Mouse (Mus musculus) heart, postnatal 25 days (tissue): ENCODE data around the gene Robo1. TPM values are rescaled to one million over a fixed set of nuclear protein-coding genes. Genes with fewer than 3 reads are reported as not detected.

Experiments
- DNase-seq: peaks from one replicate; pipeline ENCODE4 v3.0.0; 2022; ENCODE audit warnings: low spot score
- intact Hi-C: fragments of 180-260 bp; cut with DNase I; formaldehyde crosslinking; loops from one replicate; pipeline ENCODE4 v1.15.1; 2025
- total RNA-seq, 2 experiments: library from RNA; stranded (reverse); gene quantifications; 2 replicates each; pipeline ENCODE4 v1.2.3; 2021

Gene Robo1
- total RNA-seq, 2 experiments from 2014 or later: 1.3 to 2.2 TPM

DNA sequence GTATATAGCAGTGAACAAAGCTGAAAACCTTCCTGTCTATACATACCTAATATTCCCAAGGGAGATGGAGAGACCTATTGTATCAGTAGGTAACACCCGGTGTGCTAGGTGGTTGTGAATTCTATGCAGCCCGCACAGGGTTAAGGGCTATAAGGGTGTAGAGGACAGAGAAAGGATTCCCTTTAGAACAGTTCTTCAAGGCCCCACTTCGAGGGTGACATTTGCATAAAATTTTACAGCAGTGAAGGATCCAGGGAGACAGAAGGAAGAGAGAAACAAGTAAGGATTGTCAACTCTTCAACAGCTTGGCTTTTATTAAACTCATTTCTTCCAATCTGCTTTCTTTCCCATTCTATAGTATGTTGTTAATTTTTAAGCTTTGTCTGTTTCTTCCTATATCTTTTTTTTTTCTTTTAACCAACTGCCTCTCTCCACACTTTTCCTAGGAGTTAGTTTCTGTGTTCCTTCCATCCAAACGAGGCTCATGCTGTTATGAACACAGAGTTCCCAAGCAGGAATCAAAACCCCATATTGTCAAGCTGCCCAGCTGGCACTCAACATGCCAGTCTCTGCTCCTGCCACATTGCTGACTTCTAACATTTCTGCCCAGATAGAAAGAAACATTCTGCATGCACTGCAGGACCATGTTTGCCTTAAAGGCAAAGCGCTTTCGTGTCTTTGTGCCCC, 486.7 kb downstream of the Robo1 start:
- intact Hi-C loops: no loop called here
- DNase-seq: no peak

DNA sequence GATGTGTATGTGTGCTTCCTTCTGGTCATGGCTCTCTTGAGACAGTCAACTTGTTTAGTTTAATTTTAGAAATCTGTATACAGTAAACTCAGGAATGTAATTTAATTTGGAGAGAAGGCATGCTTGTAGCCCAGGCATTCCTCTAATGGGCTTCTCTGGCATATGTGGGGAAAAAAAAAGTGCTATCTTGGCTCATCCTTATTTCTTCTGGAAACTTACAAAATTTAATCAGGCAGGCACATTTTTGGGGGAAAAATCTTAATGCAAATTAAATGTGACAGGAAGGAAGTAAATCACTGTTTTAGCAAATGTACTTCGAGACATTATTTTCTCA, 487.2 kb downstream of the Robo1 start:
- no peak for DNase-seq
- intact Hi-C loops: no loop called here

DNA sequence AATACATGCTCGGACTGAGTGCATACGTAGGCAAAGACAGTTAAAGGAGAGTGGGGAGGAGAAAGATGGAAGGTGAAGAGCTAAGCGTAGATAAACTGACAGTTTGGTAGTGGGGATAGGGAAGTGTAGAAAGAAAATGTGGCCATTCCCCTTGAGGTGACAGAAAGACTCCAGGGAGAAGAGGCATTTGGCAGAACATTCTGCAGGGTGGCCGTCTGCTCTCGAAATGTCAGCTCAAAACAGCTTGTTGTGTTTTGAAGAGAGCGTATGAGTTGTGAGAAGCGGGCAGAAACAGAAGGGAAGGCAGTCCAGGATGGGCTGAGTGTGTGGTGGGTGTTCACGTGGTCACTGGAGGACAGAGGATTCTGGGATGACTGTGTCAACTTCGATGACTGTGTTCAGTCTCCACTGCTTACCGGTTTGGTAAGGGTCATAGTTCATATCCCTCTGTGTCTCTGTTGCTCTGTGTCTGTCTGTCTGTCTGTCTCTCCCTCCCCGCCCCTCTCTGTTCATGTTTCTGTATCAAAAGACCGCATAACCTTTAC, 490.4 kb downstream of the Robo1 start:
- DNase-seq: no peak
- intact Hi-C loops: no loop called here

DNA sequence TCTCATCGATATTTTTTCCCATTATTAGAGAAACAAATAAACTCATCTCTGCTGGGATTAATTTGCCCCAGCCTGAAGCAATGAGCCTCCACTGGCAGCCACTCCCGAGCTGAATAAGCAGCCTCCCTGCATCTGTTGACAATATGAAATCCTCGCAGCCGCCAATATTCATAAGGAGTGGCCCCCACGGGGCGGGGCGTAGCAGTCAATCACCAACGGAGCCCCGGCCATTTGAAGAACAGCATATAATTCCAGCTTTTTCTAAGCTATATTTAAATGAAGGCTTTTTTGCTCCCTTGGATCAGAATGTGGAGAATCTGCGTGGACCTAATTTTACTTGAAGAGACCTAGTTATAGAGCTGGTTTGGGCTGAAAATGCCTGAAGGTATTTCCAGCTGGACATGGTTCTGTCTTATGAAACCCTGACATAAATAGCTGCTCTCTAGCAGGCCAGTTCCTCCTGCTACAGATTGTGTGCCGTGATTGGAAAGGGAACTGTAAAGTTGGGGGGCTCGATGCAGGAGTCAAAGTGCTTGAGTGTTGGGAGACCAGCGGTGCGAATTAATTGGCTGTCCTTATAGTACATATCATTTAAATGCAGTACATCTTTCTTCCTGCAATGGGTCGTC, 492.1 kb downstream of the Robo1 start:
- intact Hi-C loops: no loop called here
- no peak for DNase-seq

DNA sequence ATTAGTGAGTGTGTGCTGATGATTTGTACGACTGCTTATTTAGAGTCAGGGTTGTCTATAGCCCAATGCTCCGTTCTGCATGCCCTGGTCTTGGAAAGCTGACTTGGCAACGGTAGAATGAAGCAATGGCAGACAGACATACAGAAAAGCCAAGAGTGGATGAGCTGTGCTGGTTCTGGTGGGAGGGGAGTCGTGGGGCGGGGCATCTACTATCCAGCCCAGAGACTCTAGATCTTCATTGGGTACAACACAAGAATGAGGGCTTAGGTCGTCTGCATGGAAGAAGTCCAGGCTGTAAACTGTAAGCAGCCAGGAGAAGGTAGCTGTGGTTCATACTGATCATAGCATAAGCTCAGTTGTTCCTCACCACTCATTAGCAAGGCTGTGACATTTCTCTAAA, 492.7 kb downstream of the Robo1 start:
- intact Hi-C loops: no loop called here
- DNase-seq: no peak

DNA sequence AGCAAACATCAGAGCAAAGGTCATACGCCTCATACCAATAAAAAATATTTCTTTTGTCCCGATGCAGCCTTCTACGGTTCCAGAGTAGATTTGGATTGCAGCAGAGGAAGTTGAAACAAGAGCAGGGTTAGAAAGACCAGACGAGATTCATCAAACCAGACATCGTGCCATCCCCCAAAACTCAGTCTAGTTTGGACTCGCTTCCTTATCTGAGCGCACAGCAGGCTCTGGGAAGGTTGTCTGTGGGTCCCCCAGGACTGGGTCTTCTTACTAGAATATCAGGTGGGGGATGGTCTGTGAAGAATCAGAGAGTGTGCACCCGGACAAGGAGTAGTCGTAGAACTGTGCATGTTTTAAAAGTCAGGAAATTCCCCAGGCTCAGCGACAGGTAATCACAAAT, 500.2 kb downstream of the Robo1 start:
- intact Hi-C loops: no loop called here
- DNase-seq: no peak

DNA sequence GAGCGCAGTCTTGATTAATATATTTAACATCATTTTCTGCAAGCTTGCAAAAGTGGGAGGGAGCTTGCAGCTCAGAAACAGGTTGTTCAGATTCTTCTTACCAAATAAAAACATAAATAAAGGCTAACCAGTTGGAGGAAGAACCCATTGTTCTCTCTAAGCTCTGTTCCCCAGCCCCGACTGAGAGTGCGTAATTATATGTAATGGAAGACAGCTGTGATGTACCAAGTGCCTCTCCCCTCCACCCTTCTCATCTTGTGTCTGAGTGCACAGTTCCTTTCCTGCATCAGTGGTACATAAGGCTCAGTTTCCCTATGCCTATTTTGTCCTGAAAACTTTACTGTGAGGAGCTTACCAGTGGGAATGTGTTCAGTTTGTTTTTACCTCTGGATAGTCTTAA, 502.8 kb downstream of the Robo1 start:
- intact Hi-C loops: loop anchor here (10.0 kb wide), 1 partner anchor 114 kb away; no protein-coding TSS in a partner anchor
- no peak for DNase-seq

DNA sequence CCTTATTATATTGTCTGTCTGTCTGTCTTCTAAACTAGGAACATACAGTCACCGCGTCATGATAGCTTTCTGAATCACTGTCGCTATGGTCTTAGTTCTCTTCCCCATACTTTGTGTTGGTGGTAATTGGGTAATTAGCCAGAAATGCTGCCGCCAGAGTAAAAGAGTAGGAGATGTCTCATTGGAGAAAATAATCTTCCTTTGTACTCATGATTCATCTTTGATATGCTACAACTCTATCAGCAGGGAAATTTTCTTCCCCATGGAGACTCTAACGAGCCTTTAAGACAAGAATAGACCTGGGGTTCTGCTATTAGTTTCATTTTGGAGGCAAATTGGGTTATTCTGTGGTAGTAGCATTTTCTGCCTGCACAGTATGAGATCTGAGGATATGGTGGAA, 503.4 kb downstream of the Robo1 start:
- DNase-seq: no peak
- intact Hi-C loops: loop anchor here (10.0 kb wide), 1 partner anchor 113 kb away; no protein-coding TSS in a partner anchor

DNA sequence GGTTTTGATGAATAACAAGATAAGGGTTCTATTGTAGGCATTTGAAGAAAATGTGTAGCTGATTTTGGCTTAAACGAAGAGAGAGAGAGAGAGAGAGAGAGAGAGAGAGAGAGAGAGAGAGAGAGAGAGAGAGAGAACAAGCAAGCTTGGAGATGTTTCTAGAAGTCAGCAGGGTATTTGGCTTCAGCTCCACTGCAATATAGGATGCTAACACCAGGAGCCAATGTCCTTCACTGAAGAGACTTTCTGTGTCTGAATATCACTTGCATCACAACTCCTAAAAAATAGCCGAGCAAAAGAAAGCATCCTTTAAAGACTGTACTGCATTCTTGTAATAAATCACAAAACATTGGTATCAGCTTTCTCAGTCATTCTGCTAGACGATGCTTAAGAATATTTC, 503.8 kb downstream of the Robo1 start:
- no peak for DNase-seq
- intact Hi-C loops: loop anchor here (10.0 kb wide), 1 partner anchor 113 kb away; no protein-coding TSS in a partner anchor

DNA sequence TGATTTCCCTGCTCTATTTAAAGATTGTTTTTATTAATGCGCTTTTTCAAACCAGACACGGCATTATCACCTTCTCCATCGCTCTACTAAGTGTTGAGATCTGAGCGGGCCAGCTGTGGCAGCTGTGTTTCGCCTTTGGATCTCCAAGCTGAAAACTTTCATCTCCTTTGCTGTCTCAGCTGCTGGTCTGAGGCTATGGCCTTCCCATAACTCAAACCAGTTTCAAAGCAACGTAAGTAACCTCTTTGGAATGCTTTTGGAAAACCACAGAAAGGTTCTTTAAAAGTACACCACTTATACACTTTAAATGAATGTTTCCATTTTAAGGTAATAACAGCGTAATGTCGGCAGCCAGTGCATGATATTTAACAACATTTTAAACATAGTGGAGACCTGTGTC, 520.3 kb downstream of the Robo1 start:
- intact Hi-C loops: no loop called here
- DNase-seq: no peak

DNA sequence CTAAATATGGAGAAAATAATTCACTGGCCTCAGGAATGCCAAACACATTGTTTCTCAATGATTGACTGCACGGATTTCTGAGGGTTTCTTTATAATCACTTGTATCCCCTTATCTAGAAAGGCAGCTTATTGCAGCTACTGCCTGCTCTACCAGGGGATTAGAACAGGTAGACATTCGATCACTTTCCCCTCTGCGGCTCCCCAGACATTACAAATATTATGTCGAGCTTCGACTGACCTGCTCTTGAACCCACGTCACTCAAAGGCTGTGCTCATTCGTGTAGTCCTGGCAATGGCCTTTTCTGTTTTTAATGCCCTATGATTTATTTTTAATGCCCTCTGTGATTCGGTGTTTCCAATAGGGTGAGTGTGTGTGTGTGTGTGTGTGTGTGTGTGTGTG, 521.4 kb downstream of the Robo1 start:
- intact Hi-C loops: no loop called here
- DNase-seq: no peak

DNA sequence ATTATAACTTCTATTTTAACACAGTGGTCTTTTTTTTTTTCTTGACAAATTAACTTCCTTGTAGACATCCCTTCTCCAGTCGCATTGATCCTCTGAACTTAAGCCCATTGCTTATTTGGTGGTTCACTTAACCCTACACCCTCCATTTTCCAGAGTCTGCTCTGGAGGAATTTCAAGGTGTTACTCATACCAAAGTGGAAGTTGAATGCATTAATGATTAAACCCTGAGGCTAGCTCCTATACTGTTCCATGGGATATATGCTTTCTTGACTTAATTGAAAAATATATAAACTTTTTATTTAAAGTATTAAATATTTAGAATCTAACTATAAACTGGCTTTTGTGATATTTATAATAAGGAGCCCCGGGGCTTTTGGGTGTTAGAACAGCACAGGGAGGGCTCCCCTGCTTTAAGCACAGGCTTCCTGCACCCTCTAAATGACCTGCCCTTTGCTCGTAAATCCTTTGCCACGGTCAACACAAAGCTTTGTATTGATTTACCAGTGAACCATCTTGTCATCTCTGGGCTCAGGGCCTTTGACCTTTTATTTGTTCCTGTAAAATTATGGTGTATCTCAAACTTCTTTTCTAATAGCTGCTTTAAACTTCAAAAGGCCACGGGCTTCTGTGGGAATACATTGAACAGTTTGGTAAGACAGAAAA, 522.4 kb downstream of the Robo1 start:
- DNase-seq: no peak
- intact Hi-C loops: no loop called here

DNA sequence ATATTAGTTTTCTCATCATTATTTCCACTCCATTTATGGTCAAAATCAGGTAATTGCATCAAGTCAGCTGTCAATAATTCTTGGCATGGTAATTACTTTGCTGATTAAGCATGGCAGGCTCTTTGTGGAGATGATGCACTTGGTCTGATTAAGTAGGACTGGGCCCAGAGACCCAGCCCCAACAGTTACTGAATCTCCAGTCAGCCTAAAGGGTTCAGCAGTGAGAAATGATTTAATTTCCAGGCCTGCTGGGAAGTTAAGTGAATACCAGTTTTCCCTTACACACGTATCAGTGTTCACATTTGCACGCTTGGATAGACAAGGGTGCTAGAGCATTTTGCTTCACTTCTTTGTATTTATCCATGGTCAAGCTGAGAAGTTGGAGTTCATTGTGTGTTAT, 526.2 kb downstream of the Robo1 start:
- intact Hi-C loops: no loop called here
- DNase-seq: no peak

DNA sequence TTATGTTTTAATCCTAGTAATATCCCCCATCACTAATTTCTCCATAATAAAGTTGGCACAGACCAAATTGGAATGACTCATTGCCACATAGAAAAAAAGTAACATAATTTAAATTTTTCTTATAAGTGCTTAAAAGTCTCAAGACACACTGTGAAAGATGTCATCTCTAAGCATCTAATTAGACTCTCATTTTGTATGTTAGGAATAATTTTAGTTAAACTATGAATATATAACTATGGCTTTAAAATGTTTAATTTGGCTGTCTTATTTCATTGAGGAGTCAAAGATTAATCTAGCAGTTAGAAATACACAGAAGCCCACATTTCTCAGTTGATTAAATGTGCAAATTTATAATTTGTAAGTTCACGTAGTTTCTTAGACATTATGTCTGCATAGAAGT, 530.9 kb downstream of the Robo1 start:
- no peak for DNase-seq

DNA sequence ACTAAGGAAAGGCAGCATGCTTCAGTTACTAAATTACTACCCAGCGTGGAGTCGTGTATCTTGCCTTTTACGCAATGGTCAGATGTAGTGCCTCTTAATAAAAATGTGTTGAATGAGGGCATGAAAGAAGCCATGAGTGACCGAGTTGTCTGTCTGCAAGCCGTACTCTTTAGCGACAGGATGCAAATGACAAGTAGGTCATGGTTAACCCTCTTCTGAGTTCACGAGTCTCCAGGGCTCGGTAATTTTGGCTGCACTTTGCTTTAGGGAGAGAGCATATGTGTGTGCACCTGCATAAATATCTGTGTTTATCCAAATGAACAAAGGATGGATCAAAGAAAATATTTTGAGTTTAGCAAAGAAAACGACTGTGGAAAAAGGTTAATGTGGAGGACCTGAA, 533.0 kb downstream of the Robo1 start:
- intact Hi-C loops: no loop called here
- no peak for DNase-seq

More for the DNA sequence above, 530.9 kb downstream of the Robo1 start:
- intact Hi-C loops: no loop called here

DNA sequence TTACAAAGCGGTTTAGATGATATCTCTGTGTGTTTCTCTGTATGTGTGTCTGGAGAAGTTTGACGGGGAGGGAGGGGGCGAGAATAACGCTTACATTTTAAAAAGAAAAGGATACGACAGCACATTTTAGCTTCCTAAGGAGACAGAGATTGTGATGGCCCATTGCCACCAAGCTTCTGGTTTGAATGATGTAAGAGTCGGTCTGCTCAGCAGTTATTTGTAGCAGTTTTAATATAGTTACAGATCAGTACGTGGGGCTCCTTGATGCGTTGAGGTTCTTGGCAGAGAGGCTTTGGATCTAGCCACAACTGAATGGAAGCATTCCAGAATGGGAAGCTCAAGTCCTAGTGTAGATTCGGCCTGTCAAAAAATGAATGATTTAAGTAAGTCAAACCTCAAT, 546.0 kb downstream of the Robo1 start:
- no peak for DNase-seq
- intact Hi-C loops: no loop called here

DNA sequence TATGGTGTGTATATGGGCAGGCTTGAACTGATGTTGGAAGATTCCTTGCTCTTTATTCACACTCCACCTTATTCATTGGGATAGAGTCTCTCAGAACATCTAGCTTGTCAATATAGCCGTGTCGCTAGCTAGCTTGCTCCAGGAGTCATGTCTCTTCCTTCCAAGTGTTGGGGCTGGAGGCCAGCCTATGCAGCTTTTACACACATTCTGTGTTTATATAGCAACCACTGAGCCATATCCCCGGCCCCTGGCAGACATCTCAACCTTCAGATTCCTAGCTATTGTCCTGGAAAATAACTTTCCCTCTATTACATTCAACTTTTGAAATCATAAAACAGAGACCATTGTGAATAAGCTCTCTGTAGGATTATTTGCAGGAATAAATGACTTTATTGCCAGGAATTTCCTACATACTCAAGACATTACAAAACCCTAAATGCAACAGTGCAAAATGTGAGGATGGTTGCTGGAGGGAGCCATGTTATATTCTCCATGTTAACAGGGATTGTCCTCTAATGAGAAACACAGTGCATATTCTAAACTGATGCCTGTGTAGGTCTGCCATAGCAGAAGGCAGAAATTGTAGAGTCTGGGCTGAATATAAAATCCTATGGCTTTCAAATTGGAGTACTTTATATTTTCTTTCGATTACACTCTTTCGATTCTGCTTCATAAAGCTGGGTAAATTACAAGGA, 546.9 kb downstream of the Robo1 start:
- intact Hi-C loops: no loop called here
- no peak for DNase-seq

DNA sequence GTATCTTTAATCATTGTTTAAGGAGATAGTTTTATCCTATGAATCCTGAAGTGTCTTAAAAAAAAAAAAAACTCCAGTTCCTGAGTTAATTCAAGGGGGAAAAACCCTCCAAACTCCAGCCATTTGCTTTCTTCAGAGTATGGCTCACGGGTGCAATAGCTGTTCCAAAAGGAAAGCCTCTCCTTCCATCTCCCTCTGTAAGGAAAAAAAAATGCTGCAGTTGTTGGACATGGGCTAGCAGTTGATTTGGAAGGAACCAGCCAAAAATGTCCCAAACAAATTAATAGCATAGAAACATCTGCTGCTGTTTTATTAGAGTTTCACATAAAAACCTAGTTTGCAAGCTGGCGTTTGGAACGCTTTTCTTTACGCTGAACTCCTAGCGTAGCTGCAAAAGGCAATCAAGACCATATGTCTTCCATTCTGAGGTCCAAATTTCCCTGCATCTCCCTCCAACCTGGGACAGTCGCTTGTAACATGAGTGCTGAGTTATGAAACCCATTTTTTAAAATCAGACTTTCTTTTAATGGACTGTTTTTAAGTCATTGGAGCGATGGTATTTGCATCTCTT, 553.7 kb downstream of the Robo1 start:
- intact Hi-C loops: no loop called here
- DNase-seq: no peak

DNA sequence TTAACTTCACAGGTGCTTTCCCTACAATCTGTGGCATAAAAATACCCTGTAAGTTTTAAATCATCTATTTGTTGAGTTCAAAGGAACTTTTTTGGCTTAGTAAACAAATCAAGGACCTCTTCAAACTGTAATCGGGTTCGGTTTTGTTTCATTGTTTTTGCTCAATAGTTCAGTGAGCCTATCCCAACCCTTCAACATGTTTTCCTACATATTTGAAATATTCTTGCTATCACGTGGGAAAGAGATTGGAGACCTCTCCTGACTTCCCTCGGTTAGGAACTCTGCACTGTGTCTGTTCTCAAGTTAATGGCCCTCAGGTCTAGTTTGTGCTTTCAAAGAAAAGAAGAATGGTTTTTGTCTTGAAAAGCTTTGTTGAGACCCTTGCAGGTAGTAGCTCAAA, 557.9 kb downstream of the Robo1 start:
- DNase-seq: no peak

More for the DNA sequence above, 557.9 kb downstream of the Robo1 start:
- intact Hi-C loops: no loop called here
